Mouse (Mus musculus): ENCODE measurements around the gene BC017158. TPM values are rescaled to one million over a fixed set of nuclear protein-coding genes. Genes with fewer than 3 reads are reported as not detected.

Gene BC017158
- total RNA-seq, 2 experiments from 2014 or later, result 23.4 to 24.5 TPM

DNA sequence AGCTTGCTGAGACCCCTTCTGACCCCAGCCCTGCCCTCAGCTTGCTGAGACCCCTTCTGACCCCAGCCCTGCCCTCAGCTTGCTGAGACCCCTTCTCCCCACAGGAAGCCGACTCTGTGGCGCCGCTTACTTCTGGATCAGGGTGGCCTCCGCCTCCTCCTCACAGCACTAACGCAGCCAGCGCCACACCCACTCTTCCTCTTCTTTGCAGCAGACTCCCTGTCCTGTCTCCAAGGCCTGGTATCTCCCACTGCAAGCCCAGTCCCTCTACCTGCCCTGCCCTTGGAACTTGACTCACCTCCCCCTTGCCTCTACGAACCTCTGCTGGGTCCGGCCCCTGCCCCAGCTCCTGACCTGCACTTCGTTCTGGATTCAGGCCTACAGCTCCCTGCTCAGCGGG, 54.0 kb downstream of the BC017158 start:
- no peak for DNase-seq (ENCODE audit: low spot score in 2 of 2)
- intact Hi-C loops (cut with DNase I), result no loop called here

DNA sequence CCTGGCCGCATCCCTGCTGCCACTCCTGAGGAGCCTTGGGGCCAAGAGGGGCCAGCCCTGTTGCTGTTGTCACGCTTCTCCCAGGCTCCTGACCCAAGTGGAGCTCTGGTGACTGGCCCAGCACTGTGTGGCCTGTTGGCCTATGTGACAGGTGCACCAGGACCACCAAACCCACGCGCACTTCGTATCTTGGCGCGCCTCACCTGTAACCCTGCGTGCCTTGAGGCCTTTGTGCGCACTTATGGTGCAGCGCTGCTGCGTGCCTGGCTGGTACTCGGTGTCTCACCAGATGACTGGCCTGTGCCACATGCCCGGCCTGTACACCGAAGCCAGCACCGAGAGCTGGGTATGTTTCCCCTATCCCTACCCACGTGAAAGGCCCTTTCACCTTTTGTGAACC, 55.6 kb downstream of the BC017158 start:
- DNase-seq (ENCODE audit: low spot score in 2 of 2), result no peak
- intact Hi-C loops (cut with DNase I), result no loop called here

DNA sequence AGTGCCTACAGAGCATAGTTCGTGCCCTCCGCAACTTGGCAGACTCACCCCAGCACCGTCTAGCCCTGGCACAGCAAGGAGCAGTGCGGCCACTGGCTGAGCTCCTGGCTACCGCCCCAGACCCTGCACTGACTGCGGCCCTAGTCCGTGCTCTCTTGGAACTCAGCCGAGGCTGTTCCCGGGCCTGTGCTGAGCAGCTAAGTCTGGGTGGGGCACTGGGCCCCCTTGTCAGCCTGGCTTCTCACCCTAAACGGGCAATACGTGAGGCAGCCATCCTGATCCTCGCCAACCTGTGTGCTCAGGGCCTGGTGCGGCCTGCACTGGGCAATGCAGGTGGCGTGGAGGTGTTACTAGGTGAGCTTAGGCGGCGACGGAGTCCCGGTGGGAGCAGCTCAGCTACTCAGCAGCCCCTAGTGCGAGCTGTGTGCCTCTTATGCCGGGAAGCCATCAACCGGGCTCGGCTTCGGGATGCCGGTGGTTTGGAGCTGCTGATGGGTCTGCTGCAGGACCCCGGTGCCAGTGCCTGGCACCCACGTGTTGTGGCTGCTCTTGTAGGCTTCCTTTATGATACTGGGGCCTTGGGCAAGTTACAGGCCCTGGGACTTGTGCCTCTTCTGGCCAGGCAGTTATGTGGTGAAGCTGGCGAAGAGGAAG, 57.7 kb downstream of the BC017158 start:
- no peak for DNase-seq (ENCODE audit: low spot score in 2 of 2)
- intact Hi-C loops (cut with DNase I), result no loop called here

DNA sequence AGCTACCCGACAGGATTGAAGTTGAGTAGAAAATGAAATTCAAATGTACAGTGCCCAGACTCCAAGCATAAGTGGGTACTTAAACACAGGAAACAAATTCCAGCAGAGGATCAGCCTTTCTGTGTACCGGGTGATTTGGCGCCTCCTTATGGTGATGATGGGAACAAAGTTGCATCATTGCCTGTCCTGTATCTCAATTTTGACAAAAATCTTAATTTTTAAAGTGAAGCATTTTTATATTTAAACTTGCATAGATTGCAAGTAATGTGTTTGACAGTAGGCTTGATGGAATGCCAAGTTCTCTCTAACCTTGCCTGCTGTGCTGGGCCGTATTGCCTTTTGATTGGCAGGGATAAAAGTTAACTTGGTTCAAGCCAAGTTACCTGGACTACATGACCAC, 59.0 kb downstream of the BC017158 start:
- intact Hi-C loops (cut with DNase I), result loop anchor here (2.0 to 5.0 kb wide), 2 partner anchors 106 to 463 kb away; no protein-coding TSS in a partner anchor

DNA sequence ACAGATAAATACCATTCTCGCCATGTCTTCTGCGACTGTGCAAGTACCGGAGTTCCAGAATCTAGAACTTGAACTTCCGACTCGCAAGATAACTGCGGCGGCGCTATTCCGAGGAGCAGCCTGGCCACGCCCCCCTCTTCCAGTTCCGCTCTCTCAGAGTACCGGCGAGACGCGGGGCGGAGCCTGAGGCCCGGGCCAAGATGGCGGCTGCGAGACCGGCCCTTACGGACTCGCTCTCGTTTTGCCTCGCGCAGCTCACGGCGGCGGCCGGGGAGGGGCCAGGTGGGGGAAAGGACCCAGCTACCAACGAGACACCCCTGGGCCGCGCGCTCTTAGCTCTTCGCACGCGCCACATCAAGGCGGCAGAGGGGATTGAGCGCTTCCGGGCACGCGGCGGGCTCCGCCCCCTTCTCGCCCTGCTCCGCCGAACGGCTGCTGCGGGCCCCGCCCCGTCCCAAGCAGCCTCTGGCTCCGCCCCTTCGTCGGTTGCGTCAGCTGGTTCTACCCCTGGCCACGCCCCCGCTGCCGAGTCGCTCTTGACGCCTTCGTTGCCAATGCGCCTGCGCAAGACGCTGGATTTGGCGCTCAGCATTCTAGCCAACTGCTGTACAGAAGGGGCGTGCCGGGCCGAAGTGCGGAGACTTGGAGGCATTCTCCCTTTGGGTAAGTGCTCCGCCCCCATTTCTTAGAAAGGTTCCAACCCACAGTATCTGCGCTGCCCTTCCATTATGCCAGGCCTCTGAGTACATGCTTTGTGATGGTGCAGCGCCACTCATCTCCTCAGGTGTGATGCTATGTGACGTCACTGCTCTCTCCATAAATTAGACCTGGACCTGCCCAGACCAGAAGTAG, 59.8 kb downstream of the BC017158 start, which contains the start of gene 9130023H24Rik:
9130023H24Rik (minus strand) TSS at position 105 of the 852 bp plus-strand sequence.
- intact Hi-C loops (cut with DNase I), result loop anchor here (2.0 to 5.0 kb wide), 2 partner anchors 107 to 464 kb away; no protein-coding TSS in a partner anchor
- peak; percentile 99 for DNase-seq (ENCODE audit: low spot score in 2 of 2)

More for the DNA sequence above, 59.0 kb downstream of the BC017158 start:
- DNase-seq (ENCODE audit: low spot score in 2 of 2), result no peak

DNA sequence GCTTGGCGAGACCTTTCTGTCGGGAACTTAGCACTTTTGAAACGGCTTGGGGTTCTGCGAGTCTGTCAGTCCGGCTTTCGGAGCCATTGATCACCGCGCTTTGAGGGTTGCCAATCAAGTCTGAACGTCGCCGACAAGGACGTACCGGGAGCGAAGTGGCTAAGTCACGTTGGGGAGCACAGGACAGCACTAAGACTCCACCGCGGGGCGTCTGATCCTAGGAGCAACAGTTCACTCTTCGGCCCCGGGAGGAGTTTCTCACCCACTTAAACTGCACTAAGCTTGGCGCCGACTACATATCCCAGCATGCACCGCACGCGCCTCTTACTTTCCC, 60.4 kb downstream of the BC017158 start:
- intact Hi-C loops (cut with DNase I), result loop anchor here (5.0 kb wide), 1 partner anchor 465 kb away; no protein-coding TSS in a partner anchor
- no peak for DNase-seq (ENCODE audit: low spot score in 2 of 2)

DNA sequence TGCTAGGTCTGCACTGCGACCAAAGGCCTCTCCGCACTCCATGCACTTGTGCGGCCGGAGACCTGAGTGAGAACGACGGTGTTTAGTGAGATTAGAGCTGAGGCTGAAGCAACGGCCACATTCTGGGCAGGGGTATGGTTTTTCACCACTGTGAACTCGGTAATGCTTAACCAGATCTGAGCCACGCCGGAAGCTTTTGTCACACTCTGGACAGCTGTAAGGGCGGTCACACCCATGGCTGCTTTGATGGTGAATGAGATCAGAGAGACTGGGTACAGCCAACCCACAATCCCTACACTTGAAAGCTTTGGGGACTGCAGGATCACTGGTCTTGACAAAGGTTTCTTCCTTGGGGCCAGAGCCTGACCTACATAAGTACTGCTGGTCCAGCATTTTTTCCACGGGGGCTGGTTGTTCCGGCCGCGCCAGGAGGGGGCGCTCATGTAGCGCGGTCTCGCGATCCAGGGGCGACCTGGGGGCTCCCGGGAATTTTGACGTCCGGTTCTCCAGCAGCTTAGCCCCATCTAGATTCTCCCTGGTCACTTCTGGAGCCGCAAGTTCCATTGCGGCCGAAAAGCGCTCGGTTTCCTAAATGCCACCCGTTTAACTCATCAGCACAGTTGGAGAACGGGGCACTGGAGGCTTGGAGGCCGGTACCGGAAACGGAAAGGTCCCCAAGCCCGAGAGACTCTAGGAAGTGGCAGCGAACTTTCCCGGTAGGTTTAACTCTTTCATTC, 60.9 kb downstream of the BC017158 start, which contains the start of gene Armc5:
Armc5 (plus strand) TSS at position 487 of the 737 bp plus-strand sequence.
- intact Hi-C loops (cut with DNase I), result loop anchor here (5.0 kb wide), 1 partner anchor 465 kb away; no protein-coding TSS in a partner anchor
- DNase-seq (ENCODE audit: low spot score in 2 of 2), result peak; percentile 81 to 84

DNA sequence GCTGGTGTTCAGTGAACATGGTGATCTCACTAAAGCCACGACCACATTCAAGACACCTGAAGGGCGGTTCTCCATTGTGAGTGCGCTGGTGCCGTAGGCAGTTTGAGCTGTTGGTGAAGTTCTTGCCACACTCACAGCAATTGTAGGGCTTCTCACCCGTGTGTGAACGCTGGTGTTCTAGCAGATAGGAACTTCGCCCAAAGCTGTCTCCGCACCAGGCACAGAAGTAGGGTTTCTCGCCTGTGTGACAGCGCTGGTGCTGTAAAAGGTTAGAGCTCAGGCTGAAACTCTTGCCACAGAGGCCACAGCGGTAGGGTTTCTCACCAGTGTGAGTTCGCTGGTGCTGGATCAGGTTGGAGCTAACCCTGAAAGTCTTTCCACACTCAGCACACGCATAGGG, 61.5 kb downstream of the BC017158 start:
- intact Hi-C loops (cut with DNase I), result loop anchor here (5.0 kb wide), 1 partner anchor 466 kb away; no protein-coding TSS in a partner anchor
- DNase-seq (ENCODE audit: low spot score in 2 of 2), result no peak

DNA sequence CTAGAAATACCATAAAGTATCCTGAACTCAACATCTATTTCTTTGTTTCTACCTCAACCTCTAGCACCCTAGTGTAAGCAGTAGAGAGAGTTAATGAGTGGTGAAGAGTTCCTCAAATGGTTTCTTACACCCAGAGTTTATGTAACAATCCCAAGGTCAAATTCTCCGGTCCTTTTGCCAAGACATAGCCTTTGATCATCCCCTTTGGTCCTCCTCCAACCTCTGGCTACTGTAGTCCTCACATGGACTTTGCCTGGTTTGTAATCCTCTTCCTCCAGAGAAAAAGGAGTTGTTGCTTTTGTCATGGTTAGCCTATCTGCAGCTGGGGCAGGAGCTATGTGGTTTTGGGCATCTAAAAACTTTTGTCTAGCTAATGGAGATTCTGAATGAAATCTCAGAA, 62.5 kb downstream of the BC017158 start:
- no peak for DNase-seq (ENCODE audit: low spot score in 2 of 2)
- intact Hi-C loops (cut with DNase I), result loop anchor here (5.0 kb wide), 1 partner anchor 467 kb away; no protein-coding TSS in a partner anchor

DNA sequence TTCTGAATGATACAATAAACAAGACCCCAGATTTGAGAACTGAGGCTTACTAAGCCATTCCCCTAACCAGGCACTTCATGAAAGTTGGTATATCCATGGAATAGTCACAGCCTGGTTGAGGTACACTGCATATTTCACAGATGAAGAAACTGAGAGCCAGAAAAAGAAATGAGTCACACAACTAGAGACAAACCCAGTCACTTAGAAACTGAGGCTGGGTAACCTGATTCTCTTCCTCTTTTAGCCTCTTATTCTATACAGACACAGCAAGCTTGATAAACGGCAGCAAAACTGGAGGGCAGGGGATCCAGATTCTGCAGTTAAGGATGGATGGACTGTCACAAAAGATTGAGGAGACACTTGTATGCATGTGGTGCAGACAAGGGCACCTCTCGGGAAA, 63.2 kb downstream of the BC017158 start:
- intact Hi-C loops (cut with DNase I), result loop anchor here (5.0 kb wide), 1 partner anchor 468 kb away; no protein-coding TSS in a partner anchor
- DNase-seq (ENCODE audit: low spot score in 2 of 2), result no peak

DNA sequence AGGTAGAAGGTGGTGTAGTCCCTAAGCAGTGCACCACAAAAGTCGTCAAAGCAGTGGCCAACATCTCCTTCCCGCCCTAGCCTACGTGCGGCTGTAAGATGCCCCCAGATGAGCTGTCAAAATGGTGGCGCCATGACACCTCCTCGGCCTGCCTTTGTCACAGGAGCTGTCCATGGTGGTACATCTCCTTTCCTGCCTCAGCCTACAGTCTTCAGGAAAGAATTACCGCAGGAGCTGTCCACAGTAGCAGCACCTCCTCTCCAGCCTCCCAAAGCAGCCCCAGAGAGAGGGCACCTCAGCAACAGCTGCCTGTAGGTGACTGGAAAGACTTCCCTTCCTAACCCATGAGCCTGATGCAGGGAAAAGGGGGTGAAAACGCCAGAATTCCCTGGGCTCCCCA, 66.2 kb downstream of the BC017158 start:
- intact Hi-C loops (cut with DNase I), result no loop called here

More for the DNA sequence above, 66.2 kb downstream of the BC017158 start:
- no peak for DNase-seq (ENCODE audit: low spot score in 2 of 2)

Small RNAs within 50 kb of the gene (microRNA-seq; reads per million reads assigned to microRNA genes)
- 0 to 2.4 reads per million in 2 experiments for gene Mir3103

Other genes starting within 250 kb of the BC017158 start
- 10 to 100 TPM; 10.9 to 11.6 TPM for gene Itgam, start 235.5 kb downstream of the BC017158 start, total RNA-seq (2021)
- under 1 TPM in 1 of 2 experiments, not detected in 1; 0.08 TPM for gene Gm49368, start 235.5 kb downstream of the BC017158 start, total RNA-seq (2021)
- under 1 TPM in 1 of 2 experiments, not detected in 1; 0.23 TPM for gene Itgax, start 168.6 kb downstream of the BC017158 start, total RNA-seq (2021)
- gene Itgad, start 143.8 kb downstream of the BC017158 start, total RNA-seq (2021), result not detected
- gene Cox6a2, start 91.8 kb downstream of the BC017158 start, total RNA-seq (2021), result 10 to 100 TPM; 13.5 to 17.3 TPM
- gene Armc5, start 60.8 kb downstream of the BC017158 start, total RNA-seq (2021), result 10 to 100 TPM in 1 of 2 experiments, 1 to 10 TPM in 1; 9.7 to 11.4 TPM
- gene 9130023H24Rik, start 60.1 kb downstream of the BC017158 start, total RNA-seq (2021), result 1 to 10 TPM; 3.6 to 4.0 TPM
- gene Tgfb1i1, start 51.4 kb downstream of the BC017158 start, total RNA-seq (2021), result 10 to 100 TPM; 27.1 to 27.4 TPM
- gene Slc5a2, start 32.5 kb downstream of the BC017158 start, total RNA-seq (2021), result not detected
- 10 to 100 TPM; 47.2 to 48.8 TPM for gene Rgs10, start 120.6 kb upstream of the BC017158 start, total RNA-seq (2021)
- 10 to 100 TPM; 91.7 to 98.2 TPM for gene Tial1, start 163.5 kb upstream of the BC017158 start, total RNA-seq (2021)
- 1 to 10 TPM; 5.3 to 6.4 TPM for gene Bag3, start 225.4 kb upstream of the BC017158 start, total RNA-seq (2021)

All from left cerebral cortex, postnatal 14 days (tissue).